Mouse (Mus musculus): Measurements from ENCODE around the gene Slco1b2.

GRCm38 (mm10) chr6:141597037-141597436, 32.3 kb upstream of the Slco1b2 start:
- TF ChIP-seq CTCF (IDR thresholded peaks at IDR 0.05; ENCODE audit: control insufficient read depth, insufficient read depth, insufficient read length), result no peak
- no peak for TF ChIP-seq MAX (IDR thresholded peaks at IDR 0.05)
- TF ChIP-seq CEBPB (IDR thresholded peaks at IDR 0.05; ENCODE audit: low read depth), result no peak
- no peak for TF ChIP-seq MYOG (IDR thresholded peaks at IDR 0.05; ENCODE audit: control insufficient read depth, extremely low read depth, insufficient read length)

All from C2C12 (cell line).